Mouse (Mus musculus) limb, embryonic 14.5 days (tissue): ENCODE results near the gene Adam8. TPM values are rescaled to one million over a fixed set of nuclear protein-coding genes. Genes with fewer than 3 reads are reported as not detected.

ENCODE experiments used
- ATAC-seq: fragments of 200-750 bp; cut with Nextera tagmentation; 2 replicates; pipeline ENCODE4 v1.8.0; 2017; ENCODE audit warnings: low read depth, moderate number of reproducible peaks, moderate TSS enrichment; ENCODE audit not compliant: low FRiP score
- DNase-seq: peaks from one replicate; pipeline ENCODE4 v3.0.0-alpha.2; 2015; ENCODE audit warnings: low spot score
- H3K27ac ChIP-seq: fragments of 300-500 bp; sonication (generic); replicated peaks from 2 replicates; pipeline ENCODE4 v1.5.1; 2014; ENCODE audit warnings: low read depth, mild to moderate bottlenecking, low read length, moderate library complexity, mixed read lengths
- H3K27me3 ChIP-seq: fragments of 300-500 bp; sonication (generic); 2 replicates; pipeline ENCODE4 v1.6.1; 2014; ENCODE audit warnings: low read length, mixed read lengths; ENCODE audit not compliant: control insufficient read depth, insufficient read depth
- H3K36me3 ChIP-seq: fragments of 300-500 bp; sonication (generic); 2 replicates; pipeline ENCODE4 v1.6.1; 2014; ENCODE audit warnings: mild to moderate bottlenecking, low read length, moderate library complexity, mixed read lengths; ENCODE audit not compliant: control insufficient read depth, insufficient read depth
- H3K4me1 ChIP-seq: fragments of 300-500 bp; sonication (generic); 2 replicates; pipeline ENCODE4 v1.6.1; 2014; ENCODE audit warnings: antibody characterized with exemption, low read length, mixed read lengths; ENCODE audit not compliant: control insufficient read depth, insufficient read depth
- H3K4me2 ChIP-seq: fragments of 300-500 bp; sonication (generic); replicated peaks from 2 replicates; pipeline ENCODE4 v1.6.1; 2014; ENCODE audit warnings: low read depth, mild to moderate bottlenecking, low read length, moderate library complexity; ENCODE audit not compliant: severe bottlenecking
- H3K4me3 ChIP-seq: fragments of 300-500 bp; sonication (generic); replicated peaks from 2 replicates; pipeline ENCODE4 v1.5.1; 2014; ENCODE audit warnings: low read length
- H3K9ac ChIP-seq: fragments of 300-500 bp; sonication (generic); 2 replicates; pipeline ENCODE4 v1.6.1; 2014; ENCODE audit warnings: mild to moderate bottlenecking, low read depth, low read length, moderate library complexity; ENCODE audit not compliant: severe bottlenecking
- H3K9me3 ChIP-seq: fragments of 300-500 bp; sonication (generic); 2 replicates; pipeline ENCODE4 v1.6.1; 2016; ENCODE audit warnings: low read length; ENCODE audit not compliant: control insufficient read depth
- POLR2A ChIP-seq: fragments of 200-500 bp; IDR thresholded peaks from 2 replicates; pipeline ENCODE4 v1.8.0; 2012; ENCODE audit warnings: inconsistent platforms, mild to moderate bottlenecking, moderate library complexity, borderline replicate concordance; ENCODE audit not compliant: insufficient read depth, insufficient read length; ENCODE audit errors: extremely low read depth
- WGBS: fragments of 180-500 bp; shearing (Covaris S2); extraction: QIAGEN DNeasy Blood & Tissue Kit; methylation state at CpG from one replicate; pipeline ENCODE4 v1.1.7; 2014; 5-methylcytosine and 5-hydroxymethylcytosine counted together
- polyA plus RNA-seq, 2 experiments: library from polyadenylated mRNA; depleted of rRNA in 1 of 2; stranded (reverse) in 1 of 2; unstranded in 1 of 2; fragments of >200 nt; fragmentation: Nextera tagmentation in 1 of 2; extraction: Ambion mirVana in 1 of 2; gene quantifications; 2 replicates each; pipeline versions ENCODE4 v1.2.1 to v1.2.3; 2012 to 2014

Adam8 gene
- polyA plus RNA-seq, 2 experiments: 1.8 to 8.8 TPM

GRCm38 (mm10) chr7:140004666-140005065, 12.3 kb upstream of the Adam8 start:
- Histone ChIP-seq H3K4me3 (no peak overlapping the region), H3K27me3 (no peaks in the 10 kb centered on the region), H3K9me3 (no peaks in the 10 kb centered on the region), H3K9ac (no peak overlapping the region), H3K36me3 (peaks cover 85% of the 10 kb centered on the region), H3K4me1 (no peaks in the 10 kb centered on the region), H3K27ac (no peak overlapping the region), H3K4me2 (no peak overlapping the region)
- TF ChIP-seq POLR2A: no peak
- DNase-seq: no peak
- 92% methylated on average over 8 of the region's 8 CpGs for WGBS
- ATAC-seq: no peak

- Histone ChIP-seq H3K4me1 (no peaks in the 10 kb centered on the region), H3K27me3 (no peaks in the 10 kb centered on the region), H3K4me2 (no peak overlapping the region), H3K4me3 (no peak overlapping the region), H3K9ac (no peak overlapping the region), H3K9me3 (no peaks in the 10 kb centered on the region), H3K27ac (no peak overlapping the region), H3K36me3 (peaks cover 93% of the 10 kb centered on the region)
- no peak for DNase-seq
- 71% methylated on average over 12 of the region's 12 CpGs for WGBS
- no peak for TF ChIP-seq POLR2A
- ATAC-seq: no peak
These were observed 8.9 kb upstream of the Adam8 start for GRCm38 (mm10) chr7:140001086-140001740.

GRCm38 (mm10) chr7:139998691-139999350, 6.5 kb upstream of the Adam8 start:
- Histone ChIP-seq H3K27me3 (no peaks in the 10 kb centered on the region), H3K9ac (no peak overlapping the region), H3K4me1 (no peaks in the 10 kb centered on the region), H3K4me3 (no peak overlapping the region), H3K4me2 (no peak overlapping the region), H3K9me3 (no peaks in the 10 kb centered on the region), H3K27ac (no peak overlapping the region), H3K36me3 (peaks cover 88% of the 10 kb centered on the region)
- DNase-seq: no peak
- TF ChIP-seq POLR2A: no peak
- no peak for ATAC-seq
- 94% methylated on average over 13 of the region's 13 CpGs for WGBS

GRCm38 (mm10) chr7:139994676-139995075, 2.3 kb upstream of the Adam8 start:
- no peak overlapping the region for H3K4me2 ChIP-seq
- ATAC-seq: no peak
- H3K9ac ChIP-seq: no peak overlapping the region
- no peaks in the 10 kb centered on the region for H3K9me3 ChIP-seq
- H3K27ac ChIP-seq: no peak overlapping the region
- H3K4me3 ChIP-seq: no peak overlapping the region
- peak; percentile 60 for DNase-seq
- peaks cover 53% of the 10 kb centered on the region for H3K36me3 ChIP-seq
- WGBS: 29% methylated on average over 3 of the region's 3 CpGs
- H3K4me1 ChIP-seq: no peaks in the 10 kb centered on the region
- TF ChIP-seq POLR2A: no peak
- H3K27me3 ChIP-seq: no peaks in the 10 kb centered on the region

GRCm38 (mm10) chr7:139994202-139994601, 1.8 kb upstream of the Adam8 start:
- WGBS: 69% methylated on average over 4 of the region's 4 CpGs
- TF ChIP-seq POLR2A: no peak
- DNase-seq: no peak

More at GRCm38 (mm10) chr7:139994202-139994601, 1.8 kb upstream of the Adam8 start:
- Histone ChIP-seq H3K9ac (no peak overlapping the region), H3K4me1 (no peaks in the 10 kb centered on the region), H3K4me3 (no peak overlapping the region), H3K4me2 (no peak overlapping the region), H3K36me3 (peaks cover 49% of the 10 kb centered on the region), H3K27me3 (no peaks in the 10 kb centered on the region), H3K9me3 (no peaks in the 10 kb centered on the region), H3K27ac (no peak overlapping the region)
- no peak for ATAC-seq
